Mouse (Mus musculus) forebrain, embryonic 11.5 days (tissue): Measurements from ENCODE around the gene Capn13. TPM values are rescaled to one million over a fixed set of nuclear protein-coding genes. Genes with fewer than 3 reads are reported as not detected.
"Not testable (repeated sequence)": the region's sequence is repeated elsewhere in the genome, so short reads cannot be mapped to it uniquely, and the experiment has no call there.

ENCODE experiments used
- ATAC-seq: fragments of 200-750 bp; cut with Nextera tagmentation; replicated peaks from 2 replicates; pipeline ENCODE4 v1.8.0; 2017; ENCODE audit warnings: moderate TSS enrichment; ENCODE audit not compliant: low FRiP score
- DNase-seq: peaks from one replicate; pipeline ENCODE4 v3.0.0-alpha.2; 2017; ENCODE audit warnings: low spot score
- H3K27ac ChIP-seq: fragments of 300-500 bp; sonication (generic); 2 replicates; pipeline ENCODE4 v1.5.1; 2014; ENCODE audit warnings: low read depth, low read length
- H3K27me3 ChIP-seq: fragments of 300-500 bp; sonication (generic); 2 replicates; pipeline ENCODE4 v1.6.1; 2014; ENCODE audit warnings: mild to moderate bottlenecking, low read length, mixed read lengths; ENCODE audit not compliant: control insufficient read depth, insufficient read depth
- H3K36me3 ChIP-seq: fragments of 300-500 bp; sonication (generic); 2 replicates; pipeline ENCODE4 v1.6.1; 2014; ENCODE audit warnings: mild to moderate bottlenecking, low read length, moderate library complexity, mixed read lengths; ENCODE audit not compliant: control insufficient read depth, insufficient read depth
- H3K4me1 ChIP-seq: fragments of 300-500 bp; sonication (generic); replicated peaks from 2 replicates; pipeline ENCODE4 v1.6.1; 2014; ENCODE audit warnings: low read length, mixed read lengths; ENCODE audit not compliant: control insufficient read depth, insufficient read depth
- H3K4me2 ChIP-seq: fragments of 300-500 bp; sonication (generic); 2 replicates; pipeline ENCODE4 v1.6.1; 2014; ENCODE audit warnings: low read depth, mild to moderate bottlenecking, low read length, moderate library complexity, mixed read lengths; ENCODE audit not compliant: severe bottlenecking
- H3K4me3 ChIP-seq: fragments of 300-500 bp; sonication (generic); 2 replicates; pipeline ENCODE4 v1.5.1; 2014; ENCODE audit warnings: low read depth, low read length
- H3K9ac ChIP-seq: fragments of 300-500 bp; sonication (generic); 2 replicates; pipeline ENCODE4 v1.6.1; 2014; ENCODE audit warnings: low read length
- H3K9me3 ChIP-seq: fragments of 300-500 bp; sonication (generic); 2 replicates; pipeline ENCODE4 v1.6.1; 2016; ENCODE audit warnings: low read length, mixed read lengths; ENCODE audit not compliant: control insufficient read depth
- WGBS: fragments of 180-500 bp; shearing (Covaris S2); extraction: QIAGEN DNeasy Blood & Tissue Kit; methylation state at CpG from one replicate; pipeline ENCODE4 v1.1.7; 2014; 5-methylcytosine and 5-hydroxymethylcytosine counted together
- polyA plus RNA-seq: library from polyadenylated mRNA; unstranded; fragments of >200 nt; fragmentation: Nextera tagmentation; extraction: Ambion mirVana; gene quantifications from 2 replicates; pipeline ENCODE4 v1.2.1, GENCODE M21; 2014

The Capn13 gene
- polyA plus RNA-seq, 1 experiment from 2014 or later = not detected

DNA sequence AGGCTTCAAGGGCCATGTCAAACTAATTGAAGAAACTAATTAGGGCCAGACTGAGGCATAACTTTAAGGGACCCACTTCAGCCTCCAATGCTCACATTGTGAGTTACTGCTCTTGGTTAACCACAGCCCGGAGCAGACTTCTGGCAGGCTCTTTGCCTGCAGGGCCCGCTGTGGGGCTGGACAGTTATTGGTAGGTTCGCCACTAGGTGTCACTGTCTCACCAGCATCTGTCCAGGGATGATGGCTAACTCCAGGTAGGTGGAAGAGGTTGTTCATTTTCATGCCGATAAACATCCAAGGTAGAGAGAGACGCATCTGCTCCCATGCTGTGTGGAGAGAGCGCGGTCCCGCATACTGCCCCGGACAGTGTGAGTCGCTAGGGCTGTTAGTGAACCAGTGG is 98.6 kb downstream of the Capn13 start:
- H3K4me2 ChIP-seq = no peak overlapping the region
- H3K4me1 ChIP-seq = no peaks in the 10 kb centered on the region
- H3K27ac ChIP-seq = no peak overlapping the region
- ATAC-seq = peak; percentile 54
- no peak overlapping the region for H3K9ac ChIP-seq
- no peaks in the 10 kb centered on the region for H3K9me3 ChIP-seq
- H3K27me3 ChIP-seq = no peaks in the 10 kb centered on the region; the same call in 1 of the 2 replicates
- WGBS = 10% methylated on average over 10 of the region's 10 CpGs
- peak; percentile 89 for DNase-seq
- no peak overlapping the region for H3K4me3 ChIP-seq
- H3K36me3 ChIP-seq = no peaks in the 10 kb centered on the region

DNA sequence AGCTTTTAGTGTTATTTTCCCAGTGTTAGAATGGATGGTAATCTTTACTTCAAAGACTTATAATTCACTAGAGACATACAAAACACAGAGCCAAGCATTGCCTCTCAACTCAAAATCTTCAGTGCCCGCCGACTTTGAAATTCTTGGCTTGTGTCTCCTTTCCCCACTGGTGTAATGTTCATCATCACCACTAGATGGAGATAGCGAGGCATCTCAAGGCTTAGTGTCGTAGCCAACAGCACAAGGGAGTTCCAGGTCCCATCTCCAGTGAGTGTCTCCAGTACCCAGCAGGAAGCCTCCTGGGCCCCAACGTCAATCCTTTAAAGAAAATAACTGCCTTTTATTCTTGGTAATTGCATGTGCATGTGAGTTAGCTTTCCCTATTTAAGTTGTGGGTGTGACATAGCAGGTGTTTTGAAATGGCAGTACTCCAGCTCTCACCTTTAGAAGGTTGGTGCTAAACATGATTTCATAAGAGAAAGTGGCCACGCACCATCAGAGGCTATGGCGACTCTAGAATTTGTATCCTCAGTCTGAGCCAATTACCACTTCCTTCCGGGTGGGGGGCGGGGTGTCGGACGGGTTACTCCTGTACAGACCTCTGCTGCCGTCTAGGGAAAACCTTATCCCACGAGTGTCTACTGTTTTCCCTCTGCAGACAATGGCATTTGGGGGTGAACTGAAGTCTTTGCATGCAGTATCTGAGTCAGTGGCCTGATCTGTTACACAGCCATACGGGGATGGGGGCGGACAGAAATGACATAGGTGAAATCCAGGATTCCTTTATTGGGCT is 99.2 kb downstream of the Capn13 start:
- 45% methylated on average over 15 of the region's 15 CpGs for WGBS
- Histone ChIP-seq H3K27ac (no peak overlapping the region), H3K9ac (no peak overlapping the region), H3K4me1 (no peaks in the 10 kb centered on the region), H3K36me3 (no peaks in the 10 kb centered on the region), H3K9me3 (no peaks in the 10 kb centered on the region), H3K27me3 (no peaks in the 10 kb centered on the region; the same call in 1 of the 2 replicates), H3K4me3 (no peak overlapping the region), H3K4me2 (no peak overlapping the region)
- DNase-seq = peak; percentile 75
- ATAC-seq = peak; percentile 31; the same call in 1 of the 2 replicates

DNA sequence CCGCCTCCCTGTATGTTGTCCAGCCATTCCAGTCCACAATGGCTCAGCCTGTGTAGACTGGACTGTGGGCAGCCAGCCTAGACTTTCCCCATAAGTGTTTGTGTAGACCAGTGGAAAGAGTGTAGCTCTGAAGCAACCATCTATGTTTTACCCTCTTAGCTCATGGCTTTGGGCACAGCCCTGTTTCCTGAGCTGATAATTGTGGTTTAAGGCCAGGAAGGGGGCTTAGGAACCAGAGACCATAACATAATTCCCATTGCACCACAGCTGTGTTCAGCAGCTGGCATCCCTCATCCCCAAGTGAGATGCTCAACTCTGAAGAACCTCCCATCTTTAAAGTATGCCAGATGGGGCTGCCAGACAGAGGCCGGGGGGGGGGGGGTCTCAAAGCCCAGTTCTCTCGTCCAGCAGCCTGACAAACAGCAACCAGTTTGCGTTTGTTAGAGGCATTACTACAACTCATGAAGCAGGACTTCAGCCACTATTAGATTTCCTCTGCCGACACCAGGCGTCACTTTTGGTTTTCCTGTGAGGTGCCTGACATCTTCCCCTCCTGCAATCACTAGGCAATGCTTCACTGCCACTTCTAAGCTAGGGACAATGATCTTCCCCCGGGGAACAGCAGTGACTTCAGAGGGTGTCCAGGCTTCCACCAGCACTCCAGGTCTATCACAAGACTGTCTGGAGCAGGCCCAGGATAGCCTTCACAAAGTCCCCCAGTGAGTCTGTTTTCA is 100.4 kb downstream of the Capn13 start:
- ATAC-seq (no peak), DNase-seq (no peak)
- no peak overlapping the region for H3K4me2 ChIP-seq
- H3K9ac ChIP-seq = no peak overlapping the region
- H3K4me3 ChIP-seq = no peak overlapping the region
- H3K9me3 ChIP-seq = no peaks in the 10 kb centered on the region
- H3K4me1 ChIP-seq = no peaks in the 10 kb centered on the region
- H3K27me3 ChIP-seq = no peaks in the 10 kb centered on the region; the same call in 1 of the 2 replicates
- H3K36me3 ChIP-seq = no peaks in the 10 kb centered on the region
- no peak overlapping the region for H3K27ac ChIP-seq
- whole genome bisulfite sequencing = 81% methylated on average over 7 of the region's 7 CpGs

DNA sequence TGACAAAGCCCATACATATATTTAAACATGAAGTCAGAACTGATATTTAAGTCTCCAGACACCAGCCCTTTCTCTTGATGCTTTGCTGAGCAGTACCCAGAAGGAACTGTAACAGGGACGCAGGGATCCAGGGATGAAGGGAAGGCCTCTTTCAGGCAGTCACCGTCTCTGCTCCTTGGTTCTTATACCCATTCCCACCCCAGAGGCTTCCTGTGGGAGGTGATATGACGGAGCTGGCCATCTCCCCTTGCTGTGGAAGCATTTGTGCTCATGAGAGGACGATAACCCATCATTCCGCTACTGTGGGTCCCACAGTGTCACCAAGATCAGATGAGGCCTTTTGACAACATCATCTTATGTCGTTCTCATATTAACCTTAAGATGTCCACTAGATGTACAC is 101.7 kb downstream of the Capn13 start:
- no peak overlapping the region for H3K27ac ChIP-seq
- no peak for ATAC-seq
- WGBS = 97% methylated on average over 6 of the region's 6 CpGs

DNA sequence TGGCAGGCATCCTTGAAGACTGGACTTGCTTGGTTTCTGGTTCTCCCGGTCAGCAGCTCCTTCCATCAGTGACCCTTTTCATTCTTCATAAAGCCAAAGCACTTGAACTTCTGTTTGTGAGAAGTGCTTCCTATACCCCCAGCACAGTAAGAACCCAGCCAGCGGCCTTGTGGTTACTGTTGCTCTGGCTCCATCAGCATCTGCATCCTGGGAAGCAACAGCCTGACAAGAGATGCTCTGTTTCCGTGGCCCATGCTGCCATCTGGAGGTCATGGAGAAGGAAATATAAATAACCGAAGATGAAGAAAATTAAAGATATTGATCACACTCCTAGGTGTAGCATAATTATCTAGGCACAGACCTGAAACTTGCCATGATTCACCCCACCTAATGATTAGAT is 103.8 kb downstream of the Capn13 start:
- H3K9me3 ChIP-seq = no peaks in the 10 kb centered on the region
- no peak overlapping the region for H3K4me3 ChIP-seq
- H3K9ac ChIP-seq = no peak overlapping the region
- H3K4me1 ChIP-seq = no peaks in the 10 kb centered on the region
- H3K27me3 ChIP-seq = no peaks in the 10 kb centered on the region
- ATAC-seq (peak; percentile 31; the same call in 1 of the 2 replicates), DNase-seq (no peak)
- H3K27ac ChIP-seq = no peak overlapping the region
- H3K36me3 ChIP-seq = no peaks in the 10 kb centered on the region
- H3K4me2 ChIP-seq = no peak overlapping the region
- WGBS = 45% methylated on average over 4 of the region's 4 CpGs

More for the DNA sequence above, 101.7 kb downstream of the Capn13 start:
- H3K36me3 ChIP-seq = no peaks in the 10 kb centered on the region
- DNase-seq = no peak
- no peak overlapping the region for H3K4me3 ChIP-seq
- no peak overlapping the region for H3K9ac ChIP-seq
- H3K27me3 ChIP-seq = no peaks in the 10 kb centered on the region
- no peak overlapping the region for H3K4me2 ChIP-seq
- no peaks in the 10 kb centered on the region for H3K9me3 ChIP-seq
- no peaks in the 10 kb centered on the region for H3K4me1 ChIP-seq

DNA sequence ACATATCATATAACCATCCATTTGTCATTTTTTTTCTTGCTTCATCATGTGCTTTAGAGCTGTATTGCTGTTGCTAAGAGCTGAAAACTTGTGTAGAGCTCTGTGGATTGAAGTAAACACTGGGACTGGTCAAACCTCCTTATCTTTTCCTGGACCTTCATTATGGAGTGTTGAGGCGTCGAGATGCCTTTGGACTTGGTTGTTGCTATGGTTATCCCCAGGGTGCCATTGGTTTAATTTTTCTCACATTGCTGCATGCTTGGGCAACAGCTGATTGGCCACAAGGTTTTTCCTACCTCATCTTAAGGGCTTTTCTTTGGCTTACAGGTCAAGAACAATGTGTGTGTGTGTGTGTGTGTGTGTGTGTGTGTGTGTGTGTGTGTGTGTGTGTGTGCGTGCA is 107.4 kb downstream of the Capn13 start:
- WGBS = 72% methylated on average over 3 of the region's 3 CpGs
- H3K36me3 ChIP-seq = no peaks in the 10 kb centered on the region
- DNase-seq = no peak
- H3K27ac ChIP-seq = no peak overlapping the region
- no peak for ATAC-seq
- H3K4me1 ChIP-seq = no peaks in the 10 kb centered on the region
- H3K27me3 ChIP-seq = no peaks in the 10 kb centered on the region
- no peak overlapping the region for H3K9ac ChIP-seq
- H3K4me3 ChIP-seq = no peak overlapping the region
- no peaks in the 10 kb centered on the region for H3K9me3 ChIP-seq
- H3K4me2 ChIP-seq = no peak overlapping the region

DNA sequence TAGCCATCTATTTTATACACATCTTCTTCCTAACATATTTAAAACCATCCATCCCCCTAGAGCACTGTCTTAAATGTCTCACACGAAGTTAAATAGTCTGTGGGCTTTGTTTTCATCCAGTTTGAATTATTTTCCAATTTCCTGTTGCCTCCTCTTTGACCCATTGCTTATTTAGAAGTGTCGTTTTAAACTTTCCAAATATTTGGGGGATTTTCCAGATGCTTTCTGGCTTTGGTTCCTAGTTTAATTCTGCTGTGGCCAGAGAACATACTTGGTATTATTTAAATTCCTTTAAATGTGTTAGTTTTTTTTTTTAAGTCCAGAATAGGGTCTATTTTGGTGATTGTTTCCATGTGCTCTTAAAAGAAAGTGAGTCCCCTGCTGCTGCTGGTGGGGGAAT is 116.4 kb downstream of the Capn13 start:
- H3K27ac ChIP-seq = no peak overlapping the region
- 60% methylated on average over 2 of the region's 2 CpGs for WGBS

DNA sequence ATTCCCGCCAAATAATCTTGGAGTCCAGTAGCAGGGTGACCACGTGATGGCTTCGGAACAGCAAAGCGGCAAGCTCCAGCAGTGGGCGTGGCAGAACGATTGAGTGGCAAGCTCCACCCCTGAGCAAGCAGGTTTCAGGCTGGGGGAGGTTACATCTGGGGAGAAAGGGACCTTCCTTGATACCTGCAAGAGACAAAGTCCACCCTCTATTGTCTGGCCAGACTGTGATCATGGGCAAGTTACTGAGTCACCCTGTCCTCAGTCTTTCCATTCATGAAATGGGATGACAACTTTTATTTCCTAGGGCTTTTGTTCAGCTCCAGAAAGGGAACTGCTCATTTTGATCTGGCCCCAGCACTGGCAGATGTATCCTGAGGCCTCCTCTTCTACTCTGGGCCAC is 118.0 kb downstream of the Capn13 start:
- not testable (repeated sequence) for H3K4me3 ChIP-seq, H3K4me2 ChIP-seq, H3K9ac ChIP-seq, DNase-seq, H3K27ac ChIP-seq, H3K27me3 ChIP-seq, H3K9me3 ChIP-seq, H3K4me1 ChIP-seq, H3K36me3 ChIP-seq, ATAC-seq
- WGBS = 52% methylated on average over 6 of the region's 6 CpGs

More for the DNA sequence above, 116.4 kb downstream of the Capn13 start:
- DNase-seq (no peak), ATAC-seq (no peak)
- H3K4me3 ChIP-seq = no peak overlapping the region
- H3K36me3 ChIP-seq = no peaks in the 10 kb centered on the region
- H3K9me3 ChIP-seq = no peaks in the 10 kb centered on the region
- H3K4me2 ChIP-seq = no peak overlapping the region
- H3K9ac ChIP-seq = no peak overlapping the region
- no peaks in the 10 kb centered on the region for H3K27me3 ChIP-seq
- H3K4me1 ChIP-seq = no peaks in the 10 kb centered on the region
